Mouse (Mus musculus) MEL (cell line): ENCODE results near the gene Irs3.

Experiments
- CTCF ChIP-seq, 3 experiments: IDR thresholded peaks in 2 of 3; conservative IDR thresholded peaks in 1 of 3; 2 replicates each; pipeline ENCODE4 v1.5.1; 2011 to 2012; ENCODE audit warnings: low read length in 3 of 3, low read depth in 2 of 3, mild to moderate bottlenecking in 2 of 3, improper control_type of control experiment in 1 of 3, inconsistent platforms in 1 of 3, mixed read lengths in 1 of 3, moderate library complexity in 1 of 3; ENCODE audit not compliant: control insufficient read depth in 1 of 3, insufficient read depth in 1 of 3, poor library complexity in 1 of 3, severe bottlenecking in 1 of 3
- HCFC1 ChIP-seq: IDR thresholded peaks from 2 replicates; pipeline ENCODE4 v1.6.1; 2012; ENCODE audit warnings: low read depth, mild to moderate bottlenecking, inconsistent platforms, low read length, improper control_type of control experiment, moderate library complexity
- JUND ChIP-seq: IDR thresholded peaks from 2 replicates; pipeline ENCODE4 v1.6.1; 2011; ENCODE audit warnings: low read depth, mild to moderate bottlenecking, improper control_type of control experiment, low read length
- MAFK ChIP-seq: IDR thresholded peaks from 2 replicates; pipeline ENCODE4 v1.6.1; 2011; ENCODE audit warnings: low read depth, mild to moderate bottlenecking, low read length, improper control_type of control experiment, borderline replicate concordance
- MAZ ChIP-seq: IDR thresholded peaks from 2 replicates; pipeline ENCODE4 v1.6.1; 2012; ENCODE audit warnings: low read depth, mild to moderate bottlenecking, inconsistent platforms, low read length, improper control_type of control experiment
- POLR2A ChIP-seq, 2 experiments: IDR thresholded peaks; 2 replicates each; pipeline ENCODE4 v1.6.1; 2011 to 2012; ENCODE audit warnings: low read length in 2 of 2, mild to moderate bottlenecking in 2 of 2, control low read depth in 1 of 2, improper control_type of control experiment in 1 of 2, low read depth in 1 of 2, moderate library complexity in 1 of 2; ENCODE audit not compliant: control insufficient read depth in 1 of 2, insufficient read depth in 1 of 2, poor library complexity in 1 of 2
- POLR2AphosphoS2 ChIP-seq: IDR thresholded peaks from 2 replicates; pipeline ENCODE4 v1.6.1; 2011; ENCODE audit warnings: low read length, improper control_type of control experiment
- SMC3 ChIP-seq: IDR thresholded peaks from 2 replicates; pipeline ENCODE4 v1.6.1; 2011; ENCODE audit warnings: low read depth, low read length, improper control_type of control experiment
- UBTF ChIP-seq: IDR thresholded peaks from 2 replicates; pipeline ENCODE4 v1.6.1; 2012; ENCODE audit warnings: low read depth, mild to moderate bottlenecking, inconsistent platforms, low read length, improper control_type of control experiment, moderate library complexity, borderline replicate concordance; ENCODE audit not compliant: insufficient read depth
- USF1 ChIP-seq: IDR thresholded peaks from 2 replicates; pipeline ENCODE4 v1.6.1; 2014; ENCODE audit warnings: low read depth, mild to moderate bottlenecking, inconsistent platforms, low read length, improper control_type of control experiment, moderate library complexity

- TF ChIP-seq JUND, result no peak
- no peak for TF ChIP-seq POLR2AphosphoS2
- TF ChIP-seq HCFC1, result no peak
- no peak for TF ChIP-seq POLR2A (IDR thresholded peaks at IDR 0.05; ENCODE audit: control insufficient read depth in 1 of 2, insufficient read depth in 1 of 2, low read depth in 1 of 2, low read length in 2 of 2, poor library complexity in 1 of 2)
- no peak for TF ChIP-seq MAFK
- TF ChIP-seq MAZ, result no peak
- TF ChIP-seq SMC3, result no peak
- no peak for TF ChIP-seq UBTF
- no peak for TF ChIP-seq USF1
- TF ChIP-seq CTCF (IDR thresholded peaks at IDR 0.05 in 2 of 3, conservative IDR thresholded peaks at IDR 0.05 in 1 of 3; ENCODE audit: control insufficient read depth in 1 of 3, insufficient read depth in 1 of 3, low read depth in 2 of 3, low read length in 3 of 3, poor library complexity in 1 of 3, severe bottlenecking in 1 of 3), result no peak
Observed at GRCm38 (mm10) chr5:137694796-137695195, 49.3 kb upstream of the Irs3 start.
